In the genomic region with DNA sequence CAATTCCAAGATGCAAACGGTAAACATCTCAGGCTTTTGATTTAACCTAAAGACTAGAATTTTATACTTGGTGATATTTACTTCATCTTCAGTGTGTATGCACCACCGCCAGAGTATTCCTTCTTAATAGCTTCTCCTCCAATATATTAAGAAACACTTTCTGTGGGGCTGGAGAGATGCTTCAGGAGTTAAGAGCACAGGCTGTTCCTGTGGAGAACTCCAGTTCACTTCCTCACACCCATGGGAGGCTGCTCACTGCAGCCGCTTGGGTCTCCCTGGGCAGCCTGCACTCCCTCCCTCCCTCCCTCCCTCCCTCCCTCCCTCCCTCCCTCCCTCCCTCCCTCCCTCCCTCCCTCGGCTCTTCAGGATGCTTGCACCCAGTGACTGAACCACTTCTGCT, we compare ENCODE assay signal across 31 mouse cellular contexts.
"Had no signal": no experiment of that assay in that cellular context is flagged by ENCODE, and none has a peak within 500 bp of the region (broad histone marks: within the 10 kb centered on the region; RNA-seq: fewer than 3 reads in every experiment).

No protein-coding gene starts in this region.

- H3K36me3 ChIP-seq: limb, embryonic 10.5 days; limb, embryonic 12.5 days; limb, embryonic 13.5 days; limb, embryonic 15.5 days; liver, embryonic 12.5 days; liver, embryonic 13.5 days; liver, embryonic 15.5 days; lung, embryonic 15.5 days; midbrain, embryonic 10.5 days; midbrain, embryonic 12.5 days; midbrain, embryonic 13.5 days; midbrain, embryonic 15.5 days; neural tube, embryonic 12.5 days had no signal

- ATAC-seq: liver, embryonic 12.5 days; liver, postnatal 0 days; lung, postnatal 0 days; midbrain, embryonic 13.5 days; midbrain, embryonic 15.5 days had no signal

- H3K4me2 ChIP-seq: limb, embryonic 12.5 days; limb, embryonic 13.5 days; limb, embryonic 15.5 days; liver, embryonic 11.5 days; liver, embryonic 12.5 days; liver, embryonic 13.5 days; liver, embryonic 15.5 days; lung, embryonic 14.5 days; lung, embryonic 15.5 days; midbrain, embryonic 12.5 days; midbrain, embryonic 13.5 days; midbrain, embryonic 15.5 days; neural tube, embryonic 12.5 days had no signal

- H3K27ac ChIP-seq: left cerebral cortex, adult 2 months; limb, embryonic 10.5 days; limb, embryonic 12.5 days; limb, embryonic 13.5 days; limb, embryonic 15.5 days; liver, embryonic 12.5 days; liver, embryonic 13.5 days; liver, embryonic 14.5 days; liver, embryonic 15.5 days; lung, embryonic 15.5 days; macrophage; midbrain, embryonic 10.5 days; midbrain, embryonic 12.5 days; midbrain, embryonic 13.5 days; midbrain, embryonic 15.5 days; neural tube, embryonic 12.5 days had no signal

- H3K9me3 ChIP-seq: limb, embryonic 10.5 days; limb, embryonic 12.5 days; limb, embryonic 13.5 days; limb, embryonic 15.5 days; liver, embryonic 12.5 days; liver, embryonic 13.5 days; liver, embryonic 15.5 days; lung, embryonic 15.5 days; midbrain, embryonic 10.5 days; midbrain, embryonic 12.5 days; midbrain, embryonic 13.5 days; midbrain, embryonic 15.5 days; neural tube, embryonic 12.5 days had no signal

- DNase-seq: left cerebral cortex, postnatal 4 days; liver; liver, embryonic 13.5 days; liver, postnatal 0 days; lung, adult 18-20 months; lung, adult 2 months; lung, embryonic 14.5 days; lung, postnatal 10 days; lung, postnatal 14 days; lung, postnatal 36 days; lung, postnatal 4 days; midbrain, embryonic 14.5 days had no signal

- H3K9ac ChIP-seq: limb, embryonic 12.5 days; limb, embryonic 13.5 days; limb, embryonic 15.5 days; liver, embryonic 12.5 days; liver, embryonic 13.5 days; liver, embryonic 14.5 days; liver, embryonic 15.5 days; liver, postnatal 0 days; lung, embryonic 14.5 days; lung, embryonic 15.5 days; midbrain, embryonic 12.5 days; midbrain, embryonic 13.5 days; midbrain, embryonic 15.5 days; neural tube, embryonic 12.5 days had no signal

- H3K27me3 ChIP-seq: limb, embryonic 12.5 days; limb, embryonic 13.5 days; limb, embryonic 15.5 days; liver, embryonic 12.5 days; liver, embryonic 13.5 days; liver, embryonic 15.5 days; lung, embryonic 15.5 days; megakaryocyte, embryonic 14.5 days; midbrain, embryonic 12.5 days; midbrain, embryonic 13.5 days; midbrain, embryonic 15.5 days; neural tube, embryonic 12.5 days had no signal

- H3K4me1 ChIP-seq: limb, embryonic 10.5 days; limb, embryonic 15.5 days; liver, embryonic 12.5 days; liver, embryonic 13.5 days; liver, embryonic 15.5 days; lung, embryonic 15.5 days; megakaryocyte, embryonic 14.5 days; midbrain, embryonic 10.5 days; midbrain, embryonic 12.5 days; midbrain, embryonic 13.5 days; midbrain, embryonic 15.5 days; neural tube, embryonic 12.5 days had no signal

- H3K4me3 ChIP-seq: left cerebral cortex, adult 2 months; limb, embryonic 10.5 days; limb, embryonic 12.5 days; limb, embryonic 13.5 days; limb, embryonic 15.5 days; liver, embryonic 12.5 days; liver, embryonic 13.5 days; liver, embryonic 15.5 days; lung, embryonic 15.5 days; megakaryocyte, embryonic 14.5 days; midbrain, embryonic 10.5 days; midbrain, embryonic 12.5 days; midbrain, embryonic 13.5 days; midbrain, embryonic 15.5 days; myocyte; neural tube, embryonic 12.5 days had no signal
